In the genomic region with DNA sequence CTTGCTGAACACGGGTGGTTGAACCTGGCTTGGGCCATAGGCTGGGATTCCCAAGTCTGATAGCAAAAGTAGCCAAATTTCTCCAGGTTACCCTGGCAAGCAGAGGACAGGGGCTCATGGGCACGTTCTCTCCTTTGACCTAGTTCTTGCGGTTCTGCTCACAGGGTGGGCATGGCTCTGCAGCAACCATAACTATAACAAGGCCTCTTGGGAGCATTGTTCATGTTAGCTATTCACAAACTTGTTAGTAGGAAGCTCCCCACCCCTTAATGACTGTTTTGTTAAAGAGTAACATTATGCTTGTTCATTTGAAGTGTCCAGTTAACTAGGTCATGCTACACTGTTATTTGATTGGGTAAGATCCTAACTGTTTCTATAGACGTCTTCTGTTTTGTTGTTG, we compare ENCODE assay signal across 27 mouse cellular contexts. TPM values are rescaled to one million over a fixed set of nuclear protein-coding genes. Genes with fewer than 3 reads are reported as not detected.
A peak's percentile ranks its signal among the peaks of the same experiment; 100 is the strongest.
DNase-seq lines count a peak whose midpoint lies in the region; ATAC-seq lines count a peak whose summit lies in the region.
"Had no signal": no experiment of that assay in that cellular context is flagged by ENCODE, and none has a peak within 500 bp of the region (broad histone marks: within the 10 kb centered on the region; RNA-seq: fewer than 3 reads in every experiment).

No protein-coding gene starts in this region.

- H3K4me1 ChIP-seq in kidney, embryonic 14.5 days (ENCODE audit: control insufficient read depth, insufficient read depth, low read length) = peaks cover 33% of the 10 kb centered on the region; the same call in 1 of the 2 replicates
- H3K4me1 ChIP-seq in kidney, embryonic 16.5 days (ENCODE audit: insufficient read depth, low read length) = peaks cover 41% of the 10 kb centered on the region

- WGBS in kidney, embryonic 14.5 days = 69% methylated on average over 4 of the region's 4 CpGs
- WGBS in kidney, embryonic 16.5 days = 59% methylated on average over 4 of the region's 4 CpGs

- no peaks in the 10 kb centered on the region for H3K9me3 ChIP-seq in kidney, embryonic 14.5 days (ENCODE audit: control insufficient read depth, low read length)
- no peaks in the 10 kb centered on the region for H3K9me3 ChIP-seq in kidney, embryonic 16.5 days (ENCODE audit: low read length)
- H3K9me3 ChIP-seq: embryonic facial prominence, embryonic 12.5 days; embryonic facial prominence, embryonic 15.5 days; G1E; heart, embryonic 10.5 days; heart, embryonic 13.5 days had no signal

- peak overlapping the region; percentile 17; the same call in 1 of the 2 replicates for H3K27ac ChIP-seq in kidney, embryonic 14.5 days (ENCODE audit: low read depth, low read length)
- H3K27ac ChIP-seq in kidney, embryonic 16.5 days (ENCODE audit: low read length) = peak overlapping the region; percentile 72
- H3K27ac ChIP-seq: embryonic facial prominence, embryonic 12.5 days; embryonic facial prominence, embryonic 15.5 days; hindbrain, embryonic 14.5 days had no signal

- no peak for ATAC-seq in kidney, embryonic 14.5 days (ENCODE audit: low FRiP score, low TSS enrichment)
- ATAC-seq in kidney, embryonic 16.5 days (ENCODE audit: low FRiP score, low TSS enrichment) = peak; percentile 18; the same call in 1 of the 2 replicates
- ATAC-seq: forebrain, embryonic 14.5 days; forebrain, postnatal 0 days; Patski had no signal

- H3K9ac ChIP-seq in kidney, embryonic 14.5 days (ENCODE audit: low read depth, low read length) = no peak overlapping the region
- H3K9ac ChIP-seq in kidney, embryonic 16.5 days (replicated peaks; ENCODE audit: low read length) = no peak overlapping the region
- H3K9ac ChIP-seq: embryonic facial prominence, embryonic 12.5 days; embryonic facial prominence, embryonic 15.5 days; forebrain, postnatal 0 days; heart, embryonic 13.5 days; hindbrain, embryonic 14.5 days had no signal

- H3K4me2 ChIP-seq in kidney, embryonic 14.5 days (replicated peaks; ENCODE audit: low read depth, low read length) = no peak overlapping the region
- H3K4me2 ChIP-seq in kidney, embryonic 16.5 days (replicated peaks; ENCODE audit: low read depth, low read length) = no peak overlapping the region
- H3K4me2 ChIP-seq: embryonic facial prominence, embryonic 12.5 days; embryonic facial prominence, embryonic 15.5 days; heart, embryonic 13.5 days; hindbrain, embryonic 14.5 days had no signal

- no peak overlapping the region for H3K4me3 ChIP-seq in kidney, embryonic 14.5 days (ENCODE audit: low read length)
- H3K4me3 ChIP-seq in kidney, embryonic 16.5 days (ENCODE audit: low read length) = no peak overlapping the region
- H3K4me3 ChIP-seq: embryonic facial prominence, embryonic 12.5 days; embryonic facial prominence, embryonic 15.5 days; heart, adult 2 months; heart, embryonic 10.5 days; heart, embryonic 13.5 days had no signal

- H3K27me3 ChIP-seq in kidney, embryonic 14.5 days (ENCODE audit: control insufficient read depth, insufficient read depth, low read length) = no peaks in the 10 kb centered on the region
- no peaks in the 10 kb centered on the region for H3K27me3 ChIP-seq in kidney, embryonic 16.5 days (ENCODE audit: insufficient read depth, low read length)
- H3K27me3 ChIP-seq: embryonic facial prominence, embryonic 12.5 days; embryonic facial prominence, embryonic 15.5 days; heart, embryonic 13.5 days; Patski had no signal

- DNase-seq in kidney, adult 18-20 months = peak; percentile 21
- no peak for DNase-seq in kidney, adult 11 months
- DNase-seq in kidney, adult 8-10 months = no peak
- peak; percentile 76 for DNase-seq in retina, postnatal 1 day
- DNase-seq in retina, embryonic 14.5 days (ENCODE audit: low spot score) = no peak
- DNase-seq: adrenal gland, postnatal 10 days; adrenal gland, postnatal 36 days; B cell, adult 2 months; cerebellum, adult 11 months; cerebellum, adult 2 months; cerebellum, adult 9-11 months; cerebellum, postnatal 25 days; forebrain, postnatal 0 days; gastrocnemius, postnatal 36 days; heart, adult 2 months; heart, postnatal 14 days; heart, postnatal 4 days had no signal

- no peaks in the 10 kb centered on the region for H3K36me3 ChIP-seq in kidney, embryonic 14.5 days (ENCODE audit: control insufficient read depth, insufficient read depth, low read length)
- H3K36me3 ChIP-seq in kidney, embryonic 16.5 days (ENCODE audit: insufficient read depth, low read length) = no peaks in the 10 kb centered on the region
- H3K36me3 ChIP-seq: embryonic facial prominence, embryonic 12.5 days; embryonic facial prominence, embryonic 15.5 days; G1E; heart, embryonic 10.5 days; heart, embryonic 13.5 days had no signal

RNA-seq across cellular contexts. Expression of gene Tgm2, which starts 19.5 kb away (rescaled TPM):
- polyA plus RNA-seq in kidney, embryonic 14.5 days (2014; fragmentation: Nextera tagmentation; extraction: Ambion mirVana) = 15.3 and 17.3 TPM in 2 replicates
- polyA plus RNA-seq in kidney, embryonic 16.5 days (2015; fragmentation: Nextera tagmentation; extraction: Ambion mirVana) = 41.6 and 48.3 TPM in 2 replicates

Comparison
In these comparisons a context has a peak if more than half of its experiments do, and no peak if none do; other contexts are left out.
1. DNase-seq: peak in kidney, adult 18-20 months (single experiment) and retina, postnatal 1 day (single experiment); none in kidney, adult 11 months (single experiment), kidney, adult 8-10 months (0 of 2) and retina, embryonic 14.5 days (single experiment).